Mouse (Mus musculus): ENCODE measurements at regions not wholly inside any gene's neighbourhood (a gene's known extent, or its start where the extent isn't known, plus 50 kb on each side); places are given as distances from the start of the nearest gene placed in this dataset.

DNA sequence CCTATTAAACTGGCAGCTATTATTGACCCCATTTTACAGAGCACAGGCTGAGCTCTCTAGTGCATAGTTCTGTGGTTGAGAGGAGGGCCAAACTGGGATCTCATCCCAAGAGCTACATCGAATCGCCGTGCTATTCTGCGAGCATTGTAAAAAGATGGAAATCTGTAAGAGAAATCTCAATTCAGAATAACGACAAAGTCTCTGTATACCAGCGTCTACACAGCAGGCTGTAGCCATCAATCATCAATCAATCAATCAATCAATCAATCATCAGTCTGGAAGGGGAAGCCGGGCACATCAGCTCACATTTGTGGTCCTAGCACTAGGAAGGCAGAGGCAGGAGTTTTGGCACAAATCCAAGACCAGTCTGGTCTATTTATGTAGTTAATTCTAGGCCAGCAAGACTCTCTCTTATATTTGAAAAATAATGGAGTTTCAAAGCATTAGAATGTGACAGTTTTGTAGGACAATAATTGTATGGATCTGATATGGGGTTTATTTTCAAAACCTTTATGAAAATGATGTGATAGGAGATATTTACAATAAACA is 234.0 kb downstream of the Dact1 start:
- H3K36me3 ChIP-seq, result no peaks in the 10 kb centered on the region
- no peak overlapping the region for H3K4me3 ChIP-seq
- peaks cover 26% of the 10 kb centered on the region for H3K4me1 ChIP-seq (replicated peaks)
- 60% methylated on average over 7 of the region's 7 CpGs for WGBS
- H3K27me3 ChIP-seq, result no peaks in the 10 kb centered on the region
- no peak overlapping the region for H3K9ac ChIP-seq
- no peaks in the 10 kb centered on the region for H3K9me3 ChIP-seq
- H3K27ac ChIP-seq, result peak overlapping the region; percentile 78
- H3K4me2 ChIP-seq, result no peak overlapping the region
- no peak for ATAC-seq (ENCODE audit: low FRiP score)

DNA sequence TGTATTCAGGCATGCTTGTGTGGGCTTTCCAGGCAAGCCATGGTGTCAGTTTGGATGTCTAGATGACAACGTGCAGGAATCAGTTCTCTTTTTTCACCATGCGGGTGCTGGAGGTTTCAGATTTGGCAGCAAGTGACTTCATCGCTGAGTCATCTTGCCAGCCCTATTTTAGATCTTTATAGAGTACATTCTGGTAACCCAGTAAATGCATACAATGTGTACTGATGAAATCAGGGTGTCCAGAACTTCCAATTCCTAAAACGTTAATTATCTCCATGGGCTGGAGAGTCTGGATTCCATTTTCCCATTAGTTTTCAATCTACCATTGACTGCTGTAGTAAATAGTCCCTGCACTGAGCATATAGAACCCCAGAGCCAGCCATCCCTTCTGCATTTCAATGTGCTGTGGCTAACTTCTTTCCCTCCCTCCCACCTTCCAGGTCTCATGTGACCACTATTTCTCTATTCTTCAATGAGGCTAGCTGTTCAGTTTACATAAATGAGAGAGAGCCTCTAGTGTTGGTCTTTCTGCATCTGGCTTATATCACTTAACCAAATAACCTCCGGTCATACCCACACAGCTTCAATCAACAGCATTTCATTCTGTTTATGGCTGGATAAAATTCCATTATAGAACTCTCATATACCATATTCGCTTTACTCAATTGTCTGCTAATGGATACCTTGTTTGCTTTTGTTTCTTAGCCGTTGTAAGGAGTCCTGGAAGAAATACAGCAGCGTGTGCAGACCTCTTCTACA is 234.9 kb downstream of the Dact1 start:
- no peaks in the 10 kb centered on the region for H3K27me3 ChIP-seq
- no peak overlapping the region; the same call in 1 of the 2 replicates for H3K27ac ChIP-seq
- no peak overlapping the region for H3K9ac ChIP-seq
- H3K9me3 ChIP-seq, result no peaks in the 10 kb centered on the region
- no peak overlapping the region for H3K4me3 ChIP-seq
- no peaks in the 10 kb centered on the region for H3K36me3 ChIP-seq
- no peak overlapping the region for H3K4me2 ChIP-seq
- H3K4me1 ChIP-seq (replicated peaks), result peaks cover 31% of the 10 kb centered on the region
- WGBS, result 72% methylated on average over 8 of the region's 8 CpGs
- ATAC-seq (ENCODE audit: low FRiP score), result no peak

DNA sequence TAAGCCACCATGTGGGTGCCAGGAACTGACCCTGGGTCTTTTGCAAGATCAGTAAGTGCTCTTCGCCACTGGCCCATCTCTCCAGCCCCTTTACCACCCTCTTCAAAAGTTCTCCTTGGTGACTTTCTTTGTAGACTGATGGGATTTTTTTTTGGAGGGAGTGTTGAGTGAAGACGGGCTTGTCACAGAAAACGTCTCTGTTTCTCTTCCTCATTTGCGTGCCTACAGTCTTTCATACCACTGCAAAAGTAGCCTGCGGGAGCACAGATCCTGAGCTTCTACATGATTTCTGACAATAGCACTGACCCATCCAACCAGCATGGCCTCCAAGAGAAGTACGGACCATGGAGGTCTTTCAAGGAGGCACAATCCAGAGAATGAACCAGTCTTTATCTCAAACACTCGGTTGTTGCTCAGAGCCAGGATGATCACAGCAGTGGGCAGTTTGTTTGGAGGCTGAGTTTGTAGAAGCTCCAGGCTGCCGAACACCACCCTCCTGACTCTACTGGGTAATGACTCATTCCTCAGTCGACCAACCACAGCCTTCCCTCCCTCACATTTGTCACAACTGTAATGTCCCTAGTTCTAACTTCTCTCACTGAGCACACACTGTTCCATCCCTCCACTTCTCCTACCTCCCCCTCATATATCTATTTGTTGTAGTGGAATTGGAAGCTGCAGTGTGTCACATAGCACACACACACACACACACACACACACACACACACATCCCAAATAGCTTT is 237.0 kb downstream of the Dact1 start:
- Histone ChIP-seq H3K9ac (no peak overlapping the region), H3K9me3 (no peaks in the 10 kb centered on the region), H3K4me3 (no peak overlapping the region), H3K36me3 (no peaks in the 10 kb centered on the region), H3K27ac (no peak overlapping the region), H3K4me2 (no peak overlapping the region), H3K4me1 (replicated peaks) (peaks cover 31% of the 10 kb centered on the region), H3K27me3 (no peaks in the 10 kb centered on the region)
- WGBS, result 84% methylated on average over 9 of the region's 9 CpGs
- ATAC-seq (ENCODE audit: low FRiP score), result no peak

DNA sequence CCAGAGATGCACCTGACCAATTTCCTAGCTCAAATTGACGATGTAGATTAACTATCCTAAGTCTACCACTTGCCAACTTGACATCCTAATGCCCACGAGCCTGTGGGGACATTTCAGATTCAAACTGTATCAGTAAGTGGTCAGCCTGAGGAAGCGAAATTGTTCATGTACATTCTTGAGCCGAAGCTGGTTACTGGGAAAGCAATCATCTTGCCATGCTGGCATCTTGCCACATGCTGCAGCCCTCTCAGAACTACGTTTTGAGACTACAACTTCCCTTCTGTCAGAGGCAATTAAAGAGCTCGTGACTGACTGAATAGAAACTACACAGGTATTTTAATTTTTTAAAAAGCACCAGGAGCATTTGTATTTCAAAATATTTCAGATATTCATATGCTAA is 239.7 kb downstream of the Dact1 start:
- no peak overlapping the region for H3K4me2 ChIP-seq
- H3K27me3 ChIP-seq, result no peaks in the 10 kb centered on the region
- no peak overlapping the region for H3K9ac ChIP-seq
- H3K27ac ChIP-seq, result no peak overlapping the region
- WGBS, result 59% methylated on average over 6 of the region's 6 CpGs
- no peaks in the 10 kb centered on the region for H3K9me3 ChIP-seq
- H3K4me3 ChIP-seq, result no peak overlapping the region
- no peak for ATAC-seq (ENCODE audit: low FRiP score)
- H3K36me3 ChIP-seq, result no peaks in the 10 kb centered on the region
- H3K4me1 ChIP-seq (replicated peaks), result peaks cover 13% of the 10 kb centered on the region

DNA sequence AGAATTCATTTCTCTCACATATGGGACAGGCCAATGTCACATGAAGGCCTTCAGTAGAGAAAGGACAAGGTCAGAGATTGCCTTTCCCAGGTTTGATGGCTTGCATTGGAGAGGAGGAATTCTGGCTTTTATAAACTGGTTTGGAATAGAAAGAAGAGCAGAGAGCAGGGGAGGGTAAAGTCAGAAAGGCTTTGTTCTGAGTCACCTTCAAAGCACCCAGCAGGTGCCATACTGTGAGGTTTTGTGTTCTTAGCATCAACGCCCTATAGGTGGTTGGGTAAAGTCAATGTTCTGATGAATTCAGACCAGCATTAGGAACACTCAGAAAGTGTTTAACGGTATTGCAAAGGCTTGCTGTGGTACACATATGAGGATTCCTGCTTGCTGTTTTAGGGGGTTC is 244.5 kb downstream of the Dact1 start:
- Histone ChIP-seq H3K4me3 (no peak overlapping the region), H3K4me1 (replicated peaks) (peaks cover 3% of the 10 kb centered on the region), H3K27me3 (no peaks in the 10 kb centered on the region), H3K9me3 (no peaks in the 10 kb centered on the region), H3K36me3 (no peaks in the 10 kb centered on the region), H3K4me2 (no peak overlapping the region), H3K9ac (no peak overlapping the region), H3K27ac (no peak overlapping the region)
- WGBS, result 51% methylated on average over 2 of the region's 2 CpGs
- ATAC-seq (ENCODE audit: low FRiP score), result no peak

DNA sequence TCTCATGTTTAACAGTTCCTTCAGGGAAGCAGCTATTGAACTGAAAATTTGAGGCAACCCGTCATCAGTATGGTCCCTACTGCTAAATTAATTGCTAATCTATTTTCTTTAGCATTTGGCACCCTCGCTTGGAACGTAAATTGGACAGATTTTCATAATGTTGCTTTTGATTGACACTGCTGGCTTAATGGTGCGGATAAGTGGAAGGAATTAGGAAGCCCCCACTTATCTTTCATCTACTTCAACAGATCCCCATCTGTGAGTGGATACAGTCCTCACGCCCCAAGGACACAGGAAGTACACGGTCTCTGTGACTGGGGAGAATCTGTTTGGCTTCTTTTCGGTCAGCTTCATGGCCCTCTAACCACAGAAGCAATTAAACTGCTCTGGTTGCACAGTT is 251.6 kb downstream of the Dact1 start:
- H3K27me3 ChIP-seq, result no peaks in the 10 kb centered on the region
- H3K9me3 ChIP-seq, result no peaks in the 10 kb centered on the region
- no peaks in the 10 kb centered on the region for H3K36me3 ChIP-seq
- ATAC-seq (ENCODE audit: low FRiP score), result no peak
- H3K4me3 ChIP-seq, result no peak overlapping the region
- no peak overlapping the region for H3K9ac ChIP-seq
- peaks cover 21% of the 10 kb centered on the region for H3K4me1 ChIP-seq (replicated peaks)
- 55% methylated on average over 7 of the region's 7 CpGs for WGBS
- H3K4me2 ChIP-seq, result no peak overlapping the region
- H3K27ac ChIP-seq, result no peak overlapping the region

DNA sequence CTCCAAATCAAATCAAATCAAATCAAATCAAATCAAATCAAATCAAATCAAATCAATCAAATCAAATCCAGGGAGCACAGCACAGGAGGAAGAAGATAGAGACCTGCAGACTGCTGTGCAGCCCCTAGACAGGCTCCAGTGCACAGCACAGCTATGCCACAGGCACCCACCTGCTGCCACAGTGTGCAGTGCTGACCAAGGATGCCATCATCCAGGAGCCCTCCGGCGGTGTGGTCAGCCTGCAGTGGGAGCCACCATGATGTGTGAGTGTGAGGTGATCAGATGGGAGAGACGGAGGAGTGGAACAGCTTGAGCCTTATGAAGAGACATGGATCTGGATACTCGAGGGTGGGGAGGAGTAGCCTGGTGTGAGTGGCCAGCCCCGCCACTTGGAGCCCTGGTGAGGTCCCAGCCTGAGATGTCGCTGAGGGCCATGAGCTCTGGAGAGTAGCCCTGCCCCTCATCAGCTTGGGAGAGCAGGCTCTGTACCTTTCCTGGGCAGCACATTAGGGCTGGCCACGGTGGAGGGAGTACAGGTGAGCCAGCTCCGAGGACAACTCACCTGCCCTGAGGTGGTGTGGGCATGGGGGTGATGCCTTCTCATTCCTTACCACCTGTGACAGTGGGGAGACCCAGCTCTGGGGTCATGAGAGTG is 252.4 kb downstream of the Dact1 start:
- Histone ChIP-seq H3K9ac (no peak overlapping the region), H3K36me3 (no peaks in the 10 kb centered on the region), H3K9me3 (no peaks in the 10 kb centered on the region), H3K4me1 (replicated peaks) (peaks cover 21% of the 10 kb centered on the region), H3K27me3 (no peaks in the 10 kb centered on the region), H3K4me2 (no peak overlapping the region), H3K4me3 (no peak overlapping the region), H3K27ac (peak overlapping the region; percentile 44)
- 88% methylated on average over 8 of the region's 8 CpGs for WGBS
- peak; percentile 62; the same call in 1 of the 2 replicates for ATAC-seq (ENCODE audit: low FRiP score)

DNA sequence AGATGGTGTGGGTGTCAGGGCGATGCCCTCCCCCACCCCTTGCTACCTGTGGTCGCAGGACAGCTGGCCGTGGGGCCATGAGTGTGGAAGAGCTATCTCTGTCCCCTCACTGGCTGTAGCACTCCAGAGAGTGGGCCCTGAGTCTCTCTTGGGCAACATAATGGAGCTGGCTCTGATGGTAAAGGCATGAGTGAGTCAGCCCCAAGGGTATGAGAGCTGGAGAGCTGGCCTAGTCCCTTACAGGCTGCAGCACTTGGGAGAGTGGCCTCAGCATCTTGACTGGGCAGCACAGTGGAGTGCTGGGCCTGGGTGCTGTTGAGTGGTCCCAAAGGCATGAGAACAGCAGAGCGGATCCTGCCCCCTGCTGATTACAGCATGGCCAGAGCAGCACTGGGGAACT is 253.5 kb downstream of the Dact1 start:
- 92% methylated on average over 4 of the region's 4 CpGs for WGBS
- no peak for ATAC-seq (ENCODE audit: low FRiP score)
- Histone ChIP-seq H3K9ac (no peak overlapping the region), H3K27ac (no peak overlapping the region), H3K27me3 (no peaks in the 10 kb centered on the region), H3K4me1 (replicated peaks) (peaks cover 26% of the 10 kb centered on the region), H3K9me3 (no peaks in the 10 kb centered on the region), H3K4me2 (no peak overlapping the region), H3K36me3 (no peaks in the 10 kb centered on the region), H3K4me3 (no peak overlapping the region)

DNA sequence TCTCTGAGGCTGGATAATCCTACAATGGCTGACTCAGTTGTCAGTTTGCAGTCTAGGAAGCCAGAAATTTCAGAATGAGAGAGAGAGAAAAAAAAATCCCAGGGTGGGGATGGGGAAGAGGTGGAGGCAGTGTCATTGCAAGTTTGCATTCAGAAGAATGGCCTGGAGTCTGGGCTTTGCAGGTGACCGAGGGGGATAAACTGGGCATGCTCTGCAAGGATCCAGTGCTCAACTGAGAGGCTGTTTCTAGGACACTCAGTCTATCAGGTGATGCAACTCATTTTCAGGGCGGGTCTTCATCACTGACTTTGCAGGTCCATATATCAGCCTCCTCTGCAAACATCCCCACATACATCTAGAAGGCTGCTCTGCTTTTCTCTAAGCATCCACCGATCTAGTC is 256.7 kb downstream of the Dact1 start:
- no peak for ATAC-seq (ENCODE audit: low FRiP score)
- Histone ChIP-seq H3K27ac (no peak overlapping the region), H3K4me3 (no peak overlapping the region), H3K4me2 (no peak overlapping the region), H3K36me3 (no peaks in the 10 kb centered on the region), H3K4me1 (replicated peaks) (peaks cover 43% of the 10 kb centered on the region), H3K9me3 (no peaks in the 10 kb centered on the region), H3K27me3 (no peaks in the 10 kb centered on the region), H3K9ac (no peak overlapping the region)
- 90% methylated on average over 3 of the region's 3 CpGs for WGBS

DNA sequence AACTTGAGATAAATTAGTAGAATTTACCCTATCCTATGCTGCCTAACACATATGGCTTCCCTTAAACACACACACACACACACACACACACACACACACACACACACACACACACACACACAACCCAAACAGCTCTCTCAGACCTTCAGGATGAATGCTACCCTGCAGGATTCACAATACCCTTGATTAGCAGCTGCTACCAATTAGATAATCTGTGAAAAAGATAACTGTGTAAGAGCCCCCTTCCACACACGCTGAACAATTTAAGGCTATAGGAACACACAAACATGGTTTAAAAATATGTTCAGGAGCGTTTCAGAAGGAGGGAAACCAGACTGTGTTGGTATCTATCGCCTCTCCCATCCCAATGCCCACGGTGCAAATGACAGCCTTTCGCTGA is 258.6 kb downstream of the Dact1 start:
- Histone ChIP-seq H3K27me3 (no peaks in the 10 kb centered on the region), H3K4me1 (replicated peaks) (peaks cover 46% of the 10 kb centered on the region), H3K4me2 (no peak overlapping the region), H3K9ac (no peak overlapping the region), H3K27ac (no peak overlapping the region), H3K4me3 (no peak overlapping the region), H3K9me3 (no peaks in the 10 kb centered on the region), H3K36me3 (no peaks in the 10 kb centered on the region)
- 74% methylated on average over 5 of the region's 5 CpGs for WGBS
- ATAC-seq (ENCODE audit: low FRiP score), result no peak

DNA sequence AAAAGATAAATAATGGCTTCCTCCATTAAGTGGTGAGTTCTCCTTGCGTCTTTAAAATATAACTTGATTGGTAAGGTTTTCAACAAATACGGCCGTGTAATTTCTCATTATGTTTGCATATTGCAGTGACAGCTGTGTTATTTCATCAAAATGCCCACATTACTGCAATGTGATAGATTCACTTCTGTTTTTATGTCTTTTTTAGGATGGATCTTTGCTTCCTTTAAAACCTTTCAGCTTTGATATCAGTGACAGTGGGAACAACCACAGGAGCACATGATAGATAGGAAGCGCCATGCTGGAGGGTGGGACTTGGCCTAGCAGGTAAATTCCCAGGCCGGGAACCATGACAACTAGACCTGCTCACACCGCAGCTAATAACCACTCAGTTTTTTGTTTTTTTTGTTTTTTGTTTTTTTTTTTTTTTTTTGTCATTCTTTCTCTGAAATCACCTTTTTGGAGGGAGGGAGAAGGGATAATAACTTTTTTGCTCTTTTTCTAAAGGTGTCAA is 259.3 kb downstream of the Dact1 start:
- Histone ChIP-seq H3K27ac (no peak overlapping the region), H3K4me1 (replicated peaks) (peaks cover 49% of the 10 kb centered on the region), H3K36me3 (no peaks in the 10 kb centered on the region), H3K4me2 (no peak overlapping the region), H3K4me3 (no peak overlapping the region), H3K27me3 (no peaks in the 10 kb centered on the region), H3K9ac (no peak overlapping the region), H3K9me3 (no peaks in the 10 kb centered on the region)
- 74% methylated on average over 6 of the region's 6 CpGs for WGBS
- no peak for ATAC-seq (ENCODE audit: low FRiP score)

DNA sequence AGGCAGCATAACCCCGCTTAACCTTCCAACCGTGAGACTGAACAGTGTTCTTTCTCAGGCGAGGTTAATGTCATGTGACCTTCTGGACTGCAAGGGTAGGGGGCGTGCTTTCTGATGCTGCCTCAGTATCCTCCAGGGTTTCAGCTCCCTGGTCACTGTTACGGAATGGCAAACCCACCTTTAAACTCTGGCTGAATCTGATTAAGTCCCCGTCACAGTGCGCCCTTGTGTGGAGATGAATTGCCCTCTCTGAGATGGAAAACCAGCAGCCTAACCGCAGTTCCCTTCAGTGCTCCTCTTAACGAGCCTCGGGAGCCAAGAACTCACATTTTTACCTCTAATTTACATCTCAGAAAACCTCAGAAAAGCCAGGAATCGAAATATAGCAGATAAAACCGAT is 260.0 kb downstream of the Dact1 start:
- Histone ChIP-seq H3K9me3 (no peaks in the 10 kb centered on the region), H3K4me2 (no peak overlapping the region), H3K27ac (peak overlapping the region; percentile 66), H3K4me1 (replicated peaks) (peaks cover 51% of the 10 kb centered on the region), H3K9ac (no peak overlapping the region), H3K27me3 (no peaks in the 10 kb centered on the region), H3K4me3 (no peak overlapping the region), H3K36me3 (no peaks in the 10 kb centered on the region)
- ATAC-seq (ENCODE audit: low FRiP score), result no peak
- WGBS, result 22% methylated on average over 12 of the region's 12 CpGs

All from hindbrain, embryonic 13.5 days (tissue).